Mouse (Mus musculus) spleen, adult 2 months (tissue): ENCODE data around the gene Ugt1a7c.

ENCODE experiments used
- CTCF ChIP-seq: fragments of 200-500 bp; IDR thresholded peaks from 2 replicates; pipeline ENCODE4 v1.5.1; 2011; ENCODE audit warnings: mild to moderate bottlenecking, inconsistent platforms; ENCODE audit not compliant: insufficient read depth, insufficient read length, insufficient replicate concordance; ENCODE audit errors: extremely low read depth
- POLR2A ChIP-seq: fragments of 200-500 bp; IDR thresholded peaks from 2 replicates; pipeline ENCODE4 v1.6.1; 2011; ENCODE audit warnings: low read depth, low read length, inconsistent platforms

- TF ChIP-seq CTCF (no peak), POLR2A (no peak)
Measured at GRCm38 (mm10) chr1:88255466-88255857, 160.6 kb downstream of the Ugt1a7c start.
